Mouse (Mus musculus) intestine, postnatal 0 days (tissue): ENCODE data around the gene Slc6a12. TPM values are rescaled to one million over a fixed set of nuclear protein-coding genes. Genes with fewer than 3 reads are reported as not detected.
A peak's percentile ranks its signal among the peaks of the same experiment; 100 is the strongest.
"Not testable (repeated sequence)": the region's sequence is repeated elsewhere in the genome, so short reads cannot be mapped to it uniquely, and the experiment has no call there.

Experiments
- ATAC-seq: fragments of 200-750 bp; cut with Nextera tagmentation; 2 replicates; pipeline ENCODE4 v1.8.0; 2017; ENCODE audit warnings: mild to moderate bottlenecking, moderate TSS enrichment, moderate library complexity
- H3K27ac ChIP-seq: fragments of 300-500 bp; sonication (generic); 2 replicates; pipeline ENCODE4 v1.5.1; 2014; ENCODE audit warnings: mild to moderate bottlenecking, low read depth, low read length, moderate library complexity
- H3K27me3 ChIP-seq: fragments of 300-500 bp; sonication (generic); replicated peaks from 2 replicates; pipeline ENCODE4 v1.6.1; 2014; ENCODE audit warnings: low read length, mixed read lengths; ENCODE audit not compliant: control insufficient read depth, insufficient read depth
- H3K36me3 ChIP-seq: fragments of 300-500 bp; sonication (generic); 2 replicates; pipeline ENCODE4 v1.6.1; 2014; ENCODE audit warnings: mild to moderate bottlenecking, moderate library complexity; ENCODE audit not compliant: control insufficient read depth, insufficient read depth
- H3K4me1 ChIP-seq: fragments of 300-500 bp; sonication (generic); replicated peaks from 2 replicates; pipeline ENCODE4 v1.6.1; 2014; ENCODE audit warnings: antibody characterized with exemption, low read length, mixed read lengths; ENCODE audit not compliant: control insufficient read depth, insufficient read depth
- H3K4me2 ChIP-seq: fragments of 300-500 bp; sonication (generic); replicated peaks from 2 replicates; pipeline ENCODE4 v1.6.1; 2014; ENCODE audit warnings: low read depth, mild to moderate bottlenecking, moderate library complexity
- H3K4me3 ChIP-seq: fragments of 300-500 bp; sonication (generic); 2 replicates; pipeline ENCODE4 v1.5.1; 2014; ENCODE audit warnings: low read depth, low read length
- H3K9ac ChIP-seq: fragments of 300-500 bp; sonication (generic); 2 replicates; pipeline ENCODE4 v1.6.1; 2014; ENCODE audit warnings: mild to moderate bottlenecking, low read depth, low read length
- H3K9me3 ChIP-seq: fragments of 300-500 bp; sonication (generic); 2 replicates; pipeline ENCODE4 v1.6.1; 2016; ENCODE audit warnings: mixed run types; ENCODE audit not compliant: control insufficient read depth
- CTCF ChIP-seq: sonication (generic); IDR thresholded peaks from 2 replicates; pipeline ENCODE4 v1.5.1; 2016; ENCODE audit warnings: low read depth, mild to moderate bottlenecking, control low read depth, antibody characterized with exemption, moderate library complexity
- WGBS: fragments of 180-500 bp; shearing (Covaris S2); extraction: QIAGEN DNeasy Blood & Tissue Kit; methylation state at CpG from one replicate; pipeline ENCODE4 v1.1.7; 2014; 5-methylcytosine and 5-hydroxymethylcytosine counted together
- polyA plus RNA-seq: library from polyadenylated mRNA; unstranded; fragments of >200 nt; fragmentation: Nextera tagmentation; extraction: Ambion mirVana; gene quantifications from 2 replicates; pipeline ENCODE4 v1.2.1, GENCODE M21; 2015

Gene Slc6a12
- polyA plus RNA-seq, 1 experiment from 2014 or later: 0.20 TPM

DNA sequence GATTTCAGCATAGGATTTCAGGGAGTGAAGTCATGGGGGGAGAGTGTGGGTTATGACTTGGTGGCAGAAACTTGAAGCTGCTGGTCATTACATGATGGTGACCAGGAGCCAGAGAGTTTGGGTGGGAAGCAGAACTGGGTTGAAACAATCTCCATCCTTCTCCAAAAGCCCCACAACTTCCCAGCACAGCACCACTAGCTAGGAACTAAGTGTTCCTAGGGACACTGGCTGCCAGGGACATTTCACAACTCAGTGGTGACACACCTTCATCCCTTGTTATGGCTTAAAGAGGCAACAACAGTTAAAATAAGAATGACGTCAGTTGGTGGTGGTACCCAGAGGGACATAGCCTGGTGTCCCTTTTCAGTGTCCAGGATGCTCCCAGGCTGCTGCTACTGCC, 13.2 kb downstream of the Slc6a12 start:
- H3K9me3 ChIP-seq: no peaks in the 10 kb centered on the region
- H3K36me3 ChIP-seq: no peaks in the 10 kb centered on the region
- H3K4me1 ChIP-seq: no peaks in the 10 kb centered on the region
- no peak overlapping the region for H3K27ac ChIP-seq
- no peak overlapping the region for H3K4me3 ChIP-seq
- ATAC-seq: no peak
- no peak for TF ChIP-seq CTCF
- H3K27me3 ChIP-seq: no peaks in the 10 kb centered on the region
- 77% methylated on average over 1 of the region's 1 CpGs for WGBS
- H3K4me2 ChIP-seq: no peak overlapping the region
- no peak overlapping the region for H3K9ac ChIP-seq

DNA sequence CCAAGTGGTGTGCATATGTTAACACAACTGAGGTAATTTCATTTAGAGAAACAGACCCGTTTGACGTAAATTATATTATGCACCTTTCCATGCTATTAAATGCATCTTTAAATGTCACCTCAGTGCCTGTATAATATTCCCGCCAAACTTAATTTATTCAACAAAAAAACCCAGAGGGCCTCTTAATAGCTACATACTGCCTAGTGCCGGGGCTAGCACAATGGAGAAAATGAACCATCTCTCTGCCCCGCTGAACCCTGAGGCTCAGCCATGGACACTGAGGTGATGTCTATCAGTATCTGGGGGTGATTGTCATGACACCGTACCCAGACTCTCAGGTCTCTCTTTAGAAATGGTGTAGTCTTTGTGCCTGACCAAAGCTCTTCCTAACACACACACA, 14.4 kb downstream of the Slc6a12 start:
- no peaks in the 10 kb centered on the region for H3K27me3 ChIP-seq
- ATAC-seq: no peak
- no peak overlapping the region for H3K4me2 ChIP-seq
- no peak overlapping the region for H3K4me3 ChIP-seq
- H3K9me3 ChIP-seq: no peaks in the 10 kb centered on the region
- no peak overlapping the region for H3K27ac ChIP-seq
- no peak overlapping the region for H3K9ac ChIP-seq
- H3K36me3 ChIP-seq: no peaks in the 10 kb centered on the region
- WGBS: 86% methylated on average over 6 of the region's 6 CpGs
- no peaks in the 10 kb centered on the region for H3K4me1 ChIP-seq
- TF ChIP-seq CTCF: no peak

DNA sequence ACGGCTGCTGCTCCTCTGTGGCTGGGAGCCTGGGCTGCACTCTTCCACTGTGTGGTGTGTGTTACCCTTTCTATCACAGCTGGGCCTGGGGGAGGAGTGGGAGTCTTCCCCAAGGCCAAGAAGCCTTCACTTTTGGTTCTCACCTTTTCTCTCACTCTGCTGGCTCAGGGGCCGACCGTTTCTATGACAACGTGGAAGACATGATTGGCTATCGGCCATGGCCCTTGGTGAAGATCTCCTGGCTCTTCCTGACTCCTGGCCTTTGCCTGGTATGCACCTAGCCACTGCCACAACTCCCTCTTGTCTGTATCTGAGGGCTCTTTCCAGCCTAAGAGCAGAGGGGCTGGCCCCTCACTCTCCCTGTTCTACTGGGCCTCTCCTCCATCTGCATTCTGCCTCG, 20.2 kb downstream of the Slc6a12 start:
- Histone ChIP-seq H3K4me1 (no peaks in the 10 kb centered on the region), H3K9ac (no peak overlapping the region), H3K36me3 (no peaks in the 10 kb centered on the region), H3K27me3 (no peaks in the 10 kb centered on the region), H3K4me2 (no peak overlapping the region), H3K9me3 (no peaks in the 10 kb centered on the region), H3K4me3 (no peak overlapping the region), H3K27ac (no peak overlapping the region)
- ATAC-seq: no peak
- TF ChIP-seq CTCF: no peak
- 77% methylated on average over 6 of the region's 6 CpGs for WGBS

DNA sequence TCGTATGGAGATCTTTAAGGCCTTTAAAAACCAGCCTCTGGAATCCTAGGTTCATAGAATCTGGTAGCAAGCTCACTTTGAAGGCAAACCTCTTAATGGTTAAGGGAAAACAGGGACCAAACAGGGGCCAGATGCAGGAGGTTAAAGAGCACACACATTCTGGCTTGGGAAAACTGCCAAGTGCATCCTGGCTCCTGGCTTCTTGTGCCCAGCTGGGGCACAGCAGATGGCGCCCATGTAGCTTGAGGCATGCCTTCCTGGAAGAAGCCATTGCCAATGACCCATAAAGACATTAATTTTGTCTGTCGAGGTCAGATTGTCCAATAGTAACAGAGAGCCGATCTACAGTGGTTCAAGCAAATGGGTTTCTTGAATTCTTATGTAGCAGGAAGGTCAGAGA, 21.1 kb downstream of the Slc6a12 start:
- Histone ChIP-seq H3K27me3 (no peaks in the 10 kb centered on the region), H3K4me3 (no peak overlapping the region), H3K9me3 (no peaks in the 10 kb centered on the region), H3K4me2 (no peak overlapping the region), H3K36me3 (no peaks in the 10 kb centered on the region), H3K9ac (no peak overlapping the region), H3K4me1 (no peaks in the 10 kb centered on the region), H3K27ac (no peak overlapping the region)
- WGBS: 75% methylated on average over 4 of the region's 4 CpGs
- no peak for ATAC-seq
- TF ChIP-seq CTCF: no peak

DNA sequence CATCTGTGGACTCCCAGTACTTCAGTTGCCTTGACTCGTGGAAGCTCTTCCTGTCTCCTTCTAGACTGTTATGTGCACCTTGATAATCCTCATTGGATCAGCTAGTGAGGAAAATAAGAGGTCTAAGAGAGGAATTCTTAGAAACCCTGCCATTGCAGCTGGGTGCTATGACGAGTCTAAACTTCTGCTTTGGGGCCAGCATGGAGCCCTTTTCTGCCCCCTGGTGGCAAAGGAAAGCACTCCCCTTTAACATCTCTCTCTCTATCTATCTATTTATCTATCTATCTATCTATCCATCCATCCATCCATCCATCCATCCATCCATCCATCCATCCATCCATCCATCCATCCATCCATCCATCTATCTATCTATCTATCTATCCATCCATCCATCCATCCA, 23.7 kb downstream of the Slc6a12 start:
- H3K4me3 ChIP-seq, H3K4me2 ChIP-seq, H3K9me3 ChIP-seq, H3K27ac ChIP-seq, H3K27me3 ChIP-seq, H3K9ac ChIP-seq, H3K36me3 ChIP-seq, H3K4me1 ChIP-seq, ATAC-seq: not testable (repeated sequence)
- 17% methylated on average over 2 of the region's 2 CpGs for WGBS
- peak; percentile 75 for TF ChIP-seq CTCF

DNA sequence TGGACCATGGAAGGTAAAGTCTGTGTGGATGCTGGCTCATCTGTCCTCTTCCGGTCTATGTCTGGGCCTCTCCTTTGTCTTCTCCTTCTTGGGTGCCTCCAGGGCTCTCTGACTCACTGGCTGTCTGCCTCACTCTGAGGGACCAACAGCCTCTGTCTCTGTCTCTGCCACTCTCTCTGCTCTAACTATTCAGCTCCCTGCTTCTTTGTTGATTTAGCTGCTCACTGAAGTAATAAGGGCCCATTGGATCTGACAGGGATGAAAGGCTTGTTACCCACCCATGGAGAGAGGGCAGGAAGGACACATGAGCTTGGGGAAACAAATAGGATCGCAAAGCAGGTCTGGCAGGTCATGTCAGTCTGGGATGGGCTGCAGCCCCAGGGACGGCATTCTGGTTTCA, 24.2 kb downstream of the Slc6a12 start:
- H3K4me3 ChIP-seq: no peak overlapping the region
- 46% methylated on average over 3 of the region's 3 CpGs for WGBS
- no peaks in the 10 kb centered on the region for H3K36me3 ChIP-seq
- no peaks in the 10 kb centered on the region for H3K4me1 ChIP-seq
- no peak for ATAC-seq
- H3K4me2 ChIP-seq: no peak overlapping the region
- H3K9me3 ChIP-seq: no peaks in the 10 kb centered on the region
- no peak overlapping the region for H3K9ac ChIP-seq
- no peak overlapping the region for H3K27ac ChIP-seq
- no peaks in the 10 kb centered on the region for H3K27me3 ChIP-seq
- no peak for TF ChIP-seq CTCF
